Mouse (Mus musculus): ENCODE measurements around the gene Mvb12b. TPM values are rescaled to one million over a fixed set of nuclear protein-coding genes. Genes with fewer than 3 reads are reported as not detected.

Mvb12b gene
- polyA plus RNA-seq, 1 experiment from 2014 or later: 16.6 TPM

- Histone ChIP-seq H3K27me3 (replicated peaks) (peaks cover 22% of the 10 kb centered on the region), H3K9ac (no peak overlapping the region), H3K27ac (ENCODE audit: poor library complexity, severe bottlenecking) (no peak overlapping the region), H3K4me3 (no peak overlapping the region), H3K9me3 (replicated peaks) (no peaks in the 10 kb centered on the region), H3K4me2 (no peak overlapping the region), H3K4me1 (replicated peaks) (peaks cover 10% of the 10 kb centered on the region; the same call in 1 of the 2 replicates), H3K36me3 (peaks cover 23% of the 10 kb centered on the region)
- no peak for ATAC-seq (ENCODE audit: insufficient number of reproducible peaks, low FRiP score)
- 100% methylated on average over 2 of the region's 2 CpGs for WGBS
Observed at GRCm38 (mm10) chr2:33829870-33830269, 57.9 kb downstream of the Mvb12b start.

GRCm38 (mm10) chr2:33826777-33827176, 61.0 kb downstream of the Mvb12b start:
- Histone ChIP-seq H3K9ac (no peak overlapping the region), H3K27ac (ENCODE audit: poor library complexity, severe bottlenecking) (no peak overlapping the region), H3K36me3 (peaks cover 39% of the 10 kb centered on the region), H3K9me3 (replicated peaks) (no peaks in the 10 kb centered on the region), H3K27me3 (replicated peaks) (peaks cover 16% of the 10 kb centered on the region), H3K4me2 (no peak overlapping the region), H3K4me3 (no peak overlapping the region), H3K4me1 (replicated peaks) (peaks cover 10% of the 10 kb centered on the region; the same call in 1 of the 2 replicates)
- no peak for ATAC-seq (ENCODE audit: insufficient number of reproducible peaks, low FRiP score)
- 89% methylated on average over 6 of the region's 6 CpGs for WGBS

DNA sequence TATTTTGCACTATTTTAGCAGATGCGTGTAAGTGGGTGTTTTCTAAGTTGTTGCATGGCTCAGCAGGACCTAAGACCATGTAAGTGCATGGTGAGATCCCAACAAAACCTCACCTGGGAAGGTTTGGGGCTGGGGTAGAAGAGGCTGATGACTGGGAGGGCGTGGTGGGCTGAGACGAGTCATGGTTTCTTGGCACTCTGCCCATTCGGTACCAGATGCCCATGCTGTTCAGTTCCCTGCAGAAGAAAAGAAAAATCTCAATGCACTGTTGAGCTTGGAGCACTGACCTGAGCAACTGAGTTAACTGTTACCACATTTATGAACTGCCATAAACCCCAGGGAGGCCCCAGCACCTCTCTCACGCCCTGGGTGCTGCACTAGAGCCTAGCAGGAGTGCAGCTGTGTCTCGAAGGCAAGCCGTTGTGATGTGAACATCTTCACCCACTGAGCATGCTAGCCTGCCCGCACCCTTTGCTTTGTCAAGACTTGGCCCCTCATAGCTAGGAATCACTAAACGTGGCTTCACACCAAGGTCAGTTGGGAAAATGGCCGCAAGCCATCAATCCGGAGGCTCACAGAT, 62.7 kb downstream of the Mvb12b start:
- H3K4me2 ChIP-seq: no peak overlapping the region
- H3K9ac ChIP-seq: no peak overlapping the region
- ATAC-seq (ENCODE audit: insufficient number of reproducible peaks, low FRiP score): no peak
- 90% methylated on average over 11 of the region's 11 CpGs for WGBS
- H3K27me3 ChIP-seq (replicated peaks): peaks cover 14% of the 10 kb centered on the region
- peaks cover 10% of the 10 kb centered on the region; the same call in 1 of the 2 replicates for H3K4me1 ChIP-seq (replicated peaks)
- H3K4me3 ChIP-seq: no peak overlapping the region
- H3K36me3 ChIP-seq: peaks cover 38% of the 10 kb centered on the region
- H3K27ac ChIP-seq (ENCODE audit: poor library complexity, severe bottlenecking): no peak overlapping the region
- no peaks in the 10 kb centered on the region for H3K9me3 ChIP-seq (replicated peaks)

DNA sequence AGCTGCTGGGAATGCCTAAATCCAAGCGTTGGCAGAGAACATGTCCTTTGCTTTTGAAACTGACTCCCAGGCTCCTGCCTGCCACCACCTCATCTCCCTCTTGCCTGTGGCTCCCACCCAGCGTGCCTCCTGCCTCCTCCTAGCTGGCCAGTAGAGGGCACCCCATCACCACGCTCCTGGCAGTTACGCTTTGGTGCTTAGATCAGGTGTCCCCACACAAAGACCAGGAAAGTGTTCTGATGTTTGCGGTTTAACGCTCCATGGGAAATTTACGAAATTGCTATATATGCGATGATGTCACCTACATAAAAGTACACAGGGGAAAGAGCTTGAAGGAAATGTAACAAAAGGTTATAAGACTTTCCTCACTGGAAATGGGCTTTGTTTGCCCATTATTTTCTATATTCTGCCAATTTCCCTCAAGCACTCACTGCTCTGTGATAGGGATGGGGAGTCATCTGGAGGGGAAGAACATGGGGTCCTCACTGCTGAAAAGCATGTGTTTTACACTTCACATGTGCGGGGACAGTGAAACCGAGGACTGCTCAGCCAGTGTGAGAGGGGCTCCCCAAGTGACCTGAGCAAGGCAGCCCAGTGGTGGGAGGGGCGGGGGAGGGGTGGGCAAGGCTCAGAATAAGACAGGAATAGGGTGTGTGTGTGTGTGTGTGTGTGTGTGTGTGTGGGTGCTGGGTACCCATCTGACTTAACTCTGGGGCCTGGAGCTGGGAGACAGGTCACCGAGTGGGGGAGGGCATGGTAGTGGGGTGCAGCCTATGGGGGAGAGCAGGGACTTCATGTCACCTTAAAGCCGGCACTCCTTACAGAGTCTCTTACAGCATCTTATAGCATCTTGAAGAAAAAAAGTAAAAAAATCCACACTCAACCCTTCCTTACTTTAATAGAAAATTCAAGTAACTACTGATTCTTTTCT, 65.8 kb downstream of the Mvb12b start:
- Histone ChIP-seq H3K27ac (ENCODE audit: poor library complexity, severe bottlenecking) (no peak overlapping the region), H3K4me2 (no peak overlapping the region), H3K36me3 (peaks cover 36% of the 10 kb centered on the region), H3K9me3 (replicated peaks) (no peaks in the 10 kb centered on the region), H3K4me3 (no peak overlapping the region), H3K4me1 (replicated peaks) (0 out of 2 replicates have a peak, but pooled peaks cover 3% of the 10 kb centered on the region), H3K27me3 (replicated peaks) (peaks cover 21% of the 10 kb centered on the region), H3K9ac (no peak overlapping the region)
- no peak for ATAC-seq (ENCODE audit: insufficient number of reproducible peaks, low FRiP score)
- 26% methylated on average over 13 of the region's 13 CpGs for WGBS

DNA sequence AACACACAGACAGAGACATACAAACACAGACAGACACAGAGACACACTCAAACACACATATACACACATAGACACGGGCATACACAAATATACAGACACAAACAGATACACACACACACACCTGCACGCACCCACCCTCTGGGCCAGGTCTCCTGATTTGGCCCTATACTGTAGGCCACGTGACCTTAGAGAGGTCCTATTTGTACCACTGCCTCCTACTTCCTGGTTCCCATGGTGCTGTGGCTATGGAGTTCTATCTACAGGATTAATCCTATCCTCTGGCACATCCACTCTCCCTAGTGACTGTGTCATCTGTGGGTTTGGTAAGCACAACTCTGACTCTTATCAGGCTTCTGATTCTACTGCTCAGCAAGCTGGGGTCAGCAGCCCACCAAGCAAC, 67.3 kb downstream of the Mvb12b start:
- H3K36me3 ChIP-seq: peaks cover 28% of the 10 kb centered on the region
- ATAC-seq (ENCODE audit: insufficient number of reproducible peaks, low FRiP score): no peak
- H3K27me3 ChIP-seq (replicated peaks): peaks cover 21% of the 10 kb centered on the region
- no peak overlapping the region for H3K9ac ChIP-seq
- H3K9me3 ChIP-seq (replicated peaks): no peaks in the 10 kb centered on the region
- H3K4me2 ChIP-seq: no peak overlapping the region
- no peak overlapping the region for H3K4me3 ChIP-seq
- no peak overlapping the region for H3K27ac ChIP-seq (ENCODE audit: poor library complexity, severe bottlenecking)
- WGBS: 80% methylated on average over 3 of the region's 3 CpGs
- peaks cover 5% of the 10 kb centered on the region; the same call in 1 of the 2 replicates for H3K4me1 ChIP-seq (replicated peaks)

DNA sequence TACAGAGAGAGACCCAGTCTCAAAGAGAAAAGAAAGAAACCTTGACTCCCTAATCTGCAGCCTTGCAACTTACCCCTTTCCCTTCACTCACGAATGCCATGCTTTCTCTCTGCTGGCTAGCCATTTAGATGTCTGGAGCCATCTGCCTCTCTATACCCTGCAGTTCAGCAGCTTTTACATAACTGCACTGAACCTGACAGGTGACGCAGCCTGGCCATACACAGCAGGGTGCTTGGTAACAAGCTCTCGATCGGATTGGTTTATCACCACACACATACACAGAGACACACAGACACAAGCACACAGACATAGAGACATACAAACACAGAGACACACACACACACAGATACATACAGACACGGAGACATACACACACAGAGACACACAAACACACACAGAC, 67.7 kb downstream of the Mvb12b start:
- H3K9ac ChIP-seq: no peak overlapping the region
- ATAC-seq (ENCODE audit: insufficient number of reproducible peaks, low FRiP score): no peak
- H3K9me3 ChIP-seq (replicated peaks): no peaks in the 10 kb centered on the region
- no peak overlapping the region for H3K4me2 ChIP-seq
- no peak overlapping the region for H3K27ac ChIP-seq (ENCODE audit: poor library complexity, severe bottlenecking)
- H3K4me1 ChIP-seq (replicated peaks): peaks cover 5% of the 10 kb centered on the region; the same call in 1 of the 2 replicates
- peaks cover 21% of the 10 kb centered on the region for H3K27me3 ChIP-seq (replicated peaks)
- 84% methylated on average over 5 of the region's 5 CpGs for WGBS
- peaks cover 28% of the 10 kb centered on the region for H3K36me3 ChIP-seq
- no peak overlapping the region for H3K4me3 ChIP-seq

GRCm38 (mm10) chr2:33818385-33818784, 69.4 kb downstream of the Mvb12b start:
- 94% methylated on average over 2 of the region's 2 CpGs for WGBS
- H3K9me3 ChIP-seq (replicated peaks): no peaks in the 10 kb centered on the region
- no peak overlapping the region for H3K4me2 ChIP-seq
- no peak overlapping the region for H3K9ac ChIP-seq
- peaks cover 5% of the 10 kb centered on the region; the same call in 1 of the 2 replicates for H3K4me1 ChIP-seq (replicated peaks)
- H3K27ac ChIP-seq (ENCODE audit: poor library complexity, severe bottlenecking): no peak overlapping the region
- H3K27me3 ChIP-seq (replicated peaks): peaks cover 15% of the 10 kb centered on the region
- peaks cover 13% of the 10 kb centered on the region for H3K36me3 ChIP-seq
- ATAC-seq (ENCODE audit: insufficient number of reproducible peaks, low FRiP score): no peak
- no peak overlapping the region for H3K4me3 ChIP-seq

GRCm38 (mm10) chr2:33817663-33818346, 69.9 kb downstream of the Mvb12b start:
- H3K4me1 ChIP-seq (replicated peaks): peaks cover 5% of the 10 kb centered on the region; the same call in 1 of the 2 replicates
- no peak overlapping the region for H3K4me3 ChIP-seq
- no peak overlapping the region for H3K27ac ChIP-seq (ENCODE audit: poor library complexity, severe bottlenecking)
- peaks cover 11% of the 10 kb centered on the region for H3K27me3 ChIP-seq (replicated peaks)
- H3K9me3 ChIP-seq (replicated peaks): no peaks in the 10 kb centered on the region
- 73% methylated on average over 9 of the region's 9 CpGs for WGBS
- peaks cover 9% of the 10 kb centered on the region for H3K36me3 ChIP-seq
- no peak overlapping the region for H3K9ac ChIP-seq
- ATAC-seq (ENCODE audit: insufficient number of reproducible peaks, low FRiP score): no peak
- H3K4me2 ChIP-seq: no peak overlapping the region

- Histone ChIP-seq H3K27me3 (replicated peaks) (peaks cover 11% of the 10 kb centered on the region), H3K4me1 (replicated peaks) (peaks cover 6% of the 10 kb centered on the region; the same call in 1 of the 2 replicates), H3K36me3 (peaks cover 9% of the 10 kb centered on the region), H3K4me3 (no peak overlapping the region), H3K9ac (no peak overlapping the region), H3K4me2 (no peak overlapping the region), H3K9me3 (replicated peaks) (no peaks in the 10 kb centered on the region), H3K27ac (ENCODE audit: poor library complexity, severe bottlenecking) (no peak overlapping the region)
- ATAC-seq (ENCODE audit: insufficient number of reproducible peaks, low FRiP score): no peak
- 83% methylated on average over 4 of the region's 4 CpGs for WGBS
Observed at GRCm38 (mm10) chr2:33817080-33817479, 70.7 kb downstream of the Mvb12b start.

GRCm38 (mm10) chr2:33814581-33814980, 73.2 kb downstream of the Mvb12b start:
- 72% methylated on average over 8 of the region's 8 CpGs for WGBS
- no peak overlapping the region for H3K4me3 ChIP-seq
- H3K36me3 ChIP-seq: peaks cover 6% of the 10 kb centered on the region
- H3K9me3 ChIP-seq (replicated peaks): no peaks in the 10 kb centered on the region
- no peak overlapping the region for H3K9ac ChIP-seq
- H3K4me1 ChIP-seq (replicated peaks): peaks cover 13% of the 10 kb centered on the region; the same call in 1 of the 2 replicates
- ATAC-seq (ENCODE audit: insufficient number of reproducible peaks, low FRiP score): no peak
- H3K27ac ChIP-seq (ENCODE audit: poor library complexity, severe bottlenecking): no peak overlapping the region
- H3K4me2 ChIP-seq: no peak overlapping the region
- peaks cover 6% of the 10 kb centered on the region for H3K27me3 ChIP-seq (replicated peaks)

All from heart, embryonic 12.5 days (tissue).